8 mouse cellular contexts compared by ENCODE assay signal in the genomic region with DNA sequence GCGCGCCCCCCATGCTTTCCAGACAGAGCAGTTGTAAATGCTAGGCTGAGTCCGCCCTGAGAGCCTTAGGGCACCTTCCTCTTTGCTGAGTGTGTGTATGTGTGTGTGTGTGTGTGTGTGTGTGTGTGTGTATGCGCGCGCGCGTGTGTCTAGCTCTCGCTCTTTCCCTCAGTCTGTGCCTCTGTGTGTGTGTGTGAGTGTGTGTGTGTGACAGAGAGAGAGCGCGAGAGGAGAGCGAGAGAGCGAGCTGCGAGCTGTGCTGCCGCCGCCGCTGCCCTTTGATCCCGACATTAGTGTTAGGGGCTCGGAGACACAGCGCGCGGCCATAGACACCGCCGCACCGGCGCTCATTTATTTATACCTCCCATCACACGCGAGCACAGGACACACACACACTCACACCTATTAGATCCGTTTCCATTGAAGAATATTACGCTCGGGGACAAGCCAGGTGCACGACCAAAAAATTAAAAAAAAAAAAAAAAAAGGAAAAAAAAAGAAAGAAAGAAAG. TPM values are rescaled to one million over a fixed set of nuclear protein-coding genes. Genes with fewer than 3 reads are reported as not detected.
A peak's percentile ranks its signal among the peaks of the same experiment; 100 is the strongest.
DNase-seq lines count a peak whose midpoint lies in the region; ATAC-seq and TF ChIP-seq lines count a peak whose summit lies in the region.

A gene (plus strand): TSS at position 461 of the 511 bp plus-strand sequence.

- H3K4me1 ChIP-seq in hindbrain, embryonic 15.5 days (replicated peaks): peaks cover 28% of the 10 kb centered on the region

- ATAC-seq in hindbrain, embryonic 15.5 days (ENCODE audit: low FRiP score, low read depth): peak; percentile 83

- peak within 1 kb of the TSS; percentile 99 for H3K9ac ChIP-seq in hindbrain, embryonic 15.5 days

- peak within 1 kb of the TSS; percentile 92 for H3K4me2 ChIP-seq in hindbrain, embryonic 15.5 days

- intact Hi-C loops in left cerebral cortex, adult 2 months (cut with DNase I): loop anchor here (1.0 to 5.0 kb wide), 3 partner anchors 87 to 369 kb away; a partner anchor contains a TSS

- no peaks in the 10 kb centered on the region for H3K27me3 ChIP-seq in hindbrain, embryonic 15.5 days

- peak within 1 kb of the TSS; percentile 100 for H3K27ac ChIP-seq in hindbrain, embryonic 15.5 days (replicated peaks)
- peak within 1 kb of the TSS; percentile 96 for H3K27ac ChIP-seq in left cerebral cortex, adult 2 months

- peak; percentile 84 for DNase-seq in R1 (ENCODE audit: low read depth, low spot score)
- DNase-seq in cerebellum, postnatal 14 days: peak; percentile 85 to 86
- DNase-seq in gastrocnemius, adult 18-20 months (ENCODE audit: low spot score): peak; percentile 48
- peak; percentile 66 to 68 for DNase-seq in left cerebral cortex, adult 2 months (ENCODE audit: extremely low spot score in 1 of 2, low spot score in 2 of 2)
- peak; percentile 80 to 84 for DNase-seq in lung, postnatal 4 days
- peak; percentile 94 for DNase-seq in retina, postnatal 1 day
- DNase-seq in thymus, postnatal 4 days: peak; percentile 83

- TF ChIP-seq CTCF in left cerebral cortex, adult 2 months (IDR thresholded peaks at IDR 0.05): no peak

- H3K9me3 ChIP-seq in hindbrain, embryonic 15.5 days: no peaks in the 10 kb centered on the region

- peak within 1 kb of the TSS; percentile 98 for H3K4me3 ChIP-seq in hindbrain, embryonic 15.5 days
- H3K4me3 ChIP-seq in left cerebral cortex, adult 2 months: peak within 1 kb of the TSS; percentile 98

- 0% methylated on average over 22 of the region's 32 CpGs for WGBS in hindbrain, embryonic 15.5 days

- no peaks in the 10 kb centered on the region for H3K36me3 ChIP-seq in hindbrain, embryonic 15.5 days

RNA-seq across cellular contexts. Expression of the gene that starts here (rescaled TPM):
- 1 to 10 TPM; 3.1 to 4.2 TPM for total RNA-seq in gastrocnemius, adult 18-20 months (2021)
- 10.5 and 11.0 TPM in 2 replicates for polyA plus RNA-seq in hindbrain, embryonic 15.5 days (2015; fragmentation: Nextera tagmentation; extraction: Ambion mirVana)
- 10 to 100 TPM; 43.3 to 44.1 TPM for total RNA-seq in left cerebral cortex, adult 2 months (2021)

Comparison
In these comparisons a context has a peak if more than half of its experiments do, and no peak if none do; other contexts are left out.
1. Peak in every context shown above with its lines: DNase-seq, ATAC-seq, H3K4me3 ChIP-seq and H3K27ac ChIP-seq.
2. RNA of the gene that starts here (total RNA-seq): 43.3 to 44.1 TPM in left cerebral cortex, adult 2 months; 3.1 to 4.2 TPM in gastrocnemius, adult 18-20 months; every median in the first group is over 4 times any median in the second.